Mouse (Mus musculus) midbrain, embryonic 11.5 days (tissue): ENCODE data around the gene Psma7. TPM values are rescaled to one million over a fixed set of nuclear protein-coding genes. Genes with fewer than 3 reads are reported as not detected.

Source experiments
- ATAC-seq: fragments of 200-750 bp; cut with Nextera tagmentation; 2 replicates; pipeline ENCODE4 v1.8.0; 2017; ENCODE audit warnings: moderate TSS enrichment, moderate library complexity; ENCODE audit not compliant: low FRiP score
- DNase-seq: peaks from one replicate; pipeline ENCODE4 v3.0.0; 2015; ENCODE audit warnings: low spot score; ENCODE audit errors: missing footprints
- H3K27ac ChIP-seq: fragments of 300-500 bp; sonication (generic); 2 replicates; pipeline ENCODE4 v1.5.1; 2014; ENCODE audit warnings: low read depth, low read length
- H3K27me3 ChIP-seq: fragments of 300-500 bp; sonication (generic); 2 replicates; pipeline ENCODE4 v1.6.1; 2014; ENCODE audit warnings: mild to moderate bottlenecking, low read length, moderate library complexity, mixed read lengths; ENCODE audit not compliant: control insufficient read depth, insufficient read depth
- H3K36me3 ChIP-seq: fragments of 300-500 bp; sonication (generic); 2 replicates; pipeline ENCODE4 v1.6.1; 2014; ENCODE audit warnings: mild to moderate bottlenecking, low read length, moderate library complexity, mixed read lengths; ENCODE audit not compliant: control insufficient read depth, insufficient read depth
- H3K4me1 ChIP-seq: fragments of 300-500 bp; sonication (generic); 2 replicates; pipeline ENCODE4 v1.6.1; 2014; ENCODE audit warnings: low read length; ENCODE audit not compliant: control insufficient read depth, insufficient read depth
- H3K4me2 ChIP-seq: fragments of 300-500 bp; sonication (generic); 2 replicates; pipeline ENCODE4 v1.6.1; 2014; ENCODE audit warnings: mild to moderate bottlenecking, moderate library complexity
- H3K4me3 ChIP-seq: fragments of 300-500 bp; sonication (generic); 2 replicates; pipeline ENCODE4 v1.5.1; 2014; ENCODE audit warnings: low read depth, low read length
- H3K9ac ChIP-seq: fragments of 300-500 bp; sonication (generic); 2 replicates; pipeline ENCODE4 v1.6.1; 2014; ENCODE audit warnings: low read length
- H3K9me3 ChIP-seq: fragments of 300-500 bp; sonication (generic); 2 replicates; pipeline ENCODE4 v1.6.1; 2016; ENCODE audit warnings: low read length; ENCODE audit not compliant: control insufficient read depth
- WGBS: fragments of 180-500 bp; shearing (Covaris S2); extraction: QIAGEN DNeasy Blood & Tissue Kit; methylation state at CpG from one replicate; pipeline ENCODE4 v1.1.7; 2014; 5-methylcytosine and 5-hydroxymethylcytosine counted together
- polyA plus RNA-seq: library from polyadenylated mRNA; unstranded; fragments of >200 nt; fragmentation: Nextera tagmentation; extraction: Ambion mirVana; gene quantifications from 2 replicates; pipeline ENCODE4 v1.2.1, GENCODE M21; 2014

Psma7 gene
- polyA plus RNA-seq, 1 experiment from 2014 or later = 701 TPM

DNA sequence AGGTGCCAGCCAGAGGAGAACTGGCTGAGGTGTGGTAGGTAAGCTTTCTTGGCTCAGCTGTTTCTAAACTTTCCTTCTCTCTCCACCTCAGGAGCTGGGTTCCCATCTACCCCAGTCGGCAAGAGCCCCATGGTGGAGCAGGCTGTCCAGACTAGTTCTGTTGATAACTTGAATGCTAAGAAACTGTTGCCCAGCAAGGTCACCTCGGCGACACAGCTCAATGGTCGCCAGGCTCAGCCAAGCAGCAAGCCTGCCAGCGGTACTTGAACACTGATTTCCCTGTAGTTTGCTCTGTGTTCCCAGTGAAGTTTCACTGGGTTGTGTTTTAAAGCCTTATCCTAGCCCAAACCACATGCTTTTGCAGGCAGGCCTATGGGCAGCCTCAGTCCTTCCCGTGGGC is 11.0 kb downstream of the Psma7 start:
- no peak overlapping the region for H3K9ac ChIP-seq
- ATAC-seq = no peak
- H3K4me1 ChIP-seq = peaks cover 17% of the 10 kb centered on the region
- no peaks in the 10 kb centered on the region for H3K9me3 ChIP-seq
- H3K36me3 ChIP-seq = peaks cover 63% of the 10 kb centered on the region
- no peaks in the 10 kb centered on the region for H3K27me3 ChIP-seq
- H3K4me3 ChIP-seq = no peak overlapping the region
- H3K27ac ChIP-seq = no peak overlapping the region
- no peak overlapping the region for H3K4me2 ChIP-seq
- 95% methylated on average over 6 of the region's 6 CpGs for WGBS
- DNase-seq = no peak

DNA sequence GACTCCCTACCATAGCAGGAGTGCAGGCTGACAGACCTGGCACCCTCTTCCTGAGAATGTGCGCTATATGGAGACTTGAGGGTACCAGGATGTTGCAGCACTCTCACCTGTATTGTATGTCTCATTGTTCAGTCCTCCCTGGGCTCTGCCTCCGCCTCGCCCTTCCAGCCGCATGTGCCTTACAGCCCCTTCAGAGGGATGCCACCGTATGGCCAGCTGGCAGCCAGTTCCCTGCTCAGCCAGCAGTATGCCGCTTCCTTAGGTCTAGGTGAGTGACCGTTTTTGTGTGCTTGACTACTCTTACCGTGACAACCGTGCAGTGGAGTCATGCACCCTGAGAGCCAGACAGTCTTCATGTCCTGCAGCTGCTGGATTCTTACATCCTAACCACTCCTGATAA is 14.5 kb downstream of the Psma7 start:
- Histone ChIP-seq H3K27ac (no peak overlapping the region), H3K4me1 (peaks cover 22% of the 10 kb centered on the region), H3K4me2 (peak overlapping the region; percentile 83), H3K9me3 (no peaks in the 10 kb centered on the region), H3K9ac (no peak overlapping the region), H3K27me3 (peaks cover 2% of the 10 kb centered on the region; the same call in 1 of the 2 replicates), H3K36me3 (peaks cover 39% of the 10 kb centered on the region), H3K4me3 (peak overlapping the region; percentile 100)
- DNase-seq = no peak
- WGBS = 89% methylated on average over 9 of the region's 9 CpGs
- no peak for ATAC-seq

DNA sequence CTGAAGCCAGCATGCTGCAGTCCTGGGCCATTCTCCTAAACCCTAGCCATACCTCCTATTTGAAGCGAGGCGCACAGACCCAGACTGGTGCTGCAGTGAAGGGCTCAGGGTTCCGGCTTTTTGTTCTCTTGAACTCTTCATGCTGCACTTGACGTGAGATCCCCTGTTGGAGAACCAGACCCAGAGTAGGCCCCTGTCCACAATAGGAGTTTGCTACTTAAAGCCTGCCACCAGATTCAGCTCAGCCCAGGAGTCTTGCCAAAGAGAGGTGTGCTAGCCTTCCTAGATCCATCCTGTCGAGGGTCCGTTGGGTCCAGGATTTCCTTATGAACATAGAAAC is 16.4 kb downstream of the Psma7 start:
- DNase-seq (peak; percentile 93), ATAC-seq (no peak)
- 5% methylated on average over 6 of the region's 6 CpGs for WGBS
- Histone ChIP-seq H3K4me2 (peak overlapping the region; percentile 83), H3K4me1 (peaks cover 22% of the 10 kb centered on the region), H3K36me3 (peaks cover 23% of the 10 kb centered on the region), H3K9me3 (no peaks in the 10 kb centered on the region), H3K27me3 (peaks cover 2% of the 10 kb centered on the region; the same call in 1 of the 2 replicates), H3K9ac (peak overlapping the region; percentile 97), H3K27ac (peak overlapping the region; percentile 91), H3K4me3 (peak overlapping the region; percentile 100)

DNA sequence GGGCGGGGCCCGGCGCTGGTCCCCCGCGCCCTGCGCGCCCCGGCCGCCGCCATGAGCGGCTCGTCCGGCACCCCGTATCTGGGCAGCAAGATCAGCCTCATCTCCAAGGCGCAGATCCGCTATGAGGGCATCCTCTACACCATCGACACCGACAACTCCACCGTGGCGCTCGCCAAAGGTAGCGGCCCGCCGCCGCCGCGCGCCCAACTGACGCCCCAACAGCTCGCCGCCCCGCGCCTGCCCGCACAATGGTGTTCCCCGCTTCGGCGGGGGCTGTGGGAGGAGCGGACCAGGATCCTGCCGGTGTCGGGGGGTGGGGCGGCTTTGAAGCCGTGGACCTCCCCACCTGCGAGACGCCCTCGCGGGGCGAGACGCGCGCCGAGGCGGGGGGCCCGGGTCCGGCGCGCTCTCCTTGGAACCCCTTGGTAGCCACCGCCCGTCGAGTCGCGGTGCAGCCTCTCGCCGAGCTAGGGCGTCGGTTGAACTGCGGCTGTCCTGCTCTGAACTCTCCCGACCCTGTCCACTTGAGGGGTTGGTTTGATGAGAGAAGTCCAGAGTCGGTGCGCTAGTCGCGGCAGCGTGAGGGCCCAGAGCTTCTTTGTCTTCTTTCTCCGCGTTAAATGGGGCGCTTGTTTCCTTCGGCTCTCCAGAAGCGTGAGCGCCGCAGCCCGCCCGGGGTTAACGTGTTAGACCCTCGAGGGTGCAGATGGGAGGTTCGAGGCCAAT is 16.9 kb downstream of the Psma7 start:
- Histone ChIP-seq H3K4me2 (peak overlapping the region; percentile 83), H3K9ac (peak overlapping the region; percentile 97), H3K27me3 (peaks cover 2% of the 10 kb centered on the region; the same call in 1 of the 2 replicates), H3K4me3 (peak overlapping the region; percentile 100), H3K36me3 (peaks cover 19% of the 10 kb centered on the region), H3K27ac (peak overlapping the region; percentile 91), H3K4me1 (peaks cover 22% of the 10 kb centered on the region), H3K9me3 (no peaks in the 10 kb centered on the region)
- no peak; the same call in 1 of the 2 replicates for ATAC-seq
- WGBS = under 1% methylated on average over 80 of the region's 84 CpGs
- peak; percentile 95 for DNase-seq

DNA sequence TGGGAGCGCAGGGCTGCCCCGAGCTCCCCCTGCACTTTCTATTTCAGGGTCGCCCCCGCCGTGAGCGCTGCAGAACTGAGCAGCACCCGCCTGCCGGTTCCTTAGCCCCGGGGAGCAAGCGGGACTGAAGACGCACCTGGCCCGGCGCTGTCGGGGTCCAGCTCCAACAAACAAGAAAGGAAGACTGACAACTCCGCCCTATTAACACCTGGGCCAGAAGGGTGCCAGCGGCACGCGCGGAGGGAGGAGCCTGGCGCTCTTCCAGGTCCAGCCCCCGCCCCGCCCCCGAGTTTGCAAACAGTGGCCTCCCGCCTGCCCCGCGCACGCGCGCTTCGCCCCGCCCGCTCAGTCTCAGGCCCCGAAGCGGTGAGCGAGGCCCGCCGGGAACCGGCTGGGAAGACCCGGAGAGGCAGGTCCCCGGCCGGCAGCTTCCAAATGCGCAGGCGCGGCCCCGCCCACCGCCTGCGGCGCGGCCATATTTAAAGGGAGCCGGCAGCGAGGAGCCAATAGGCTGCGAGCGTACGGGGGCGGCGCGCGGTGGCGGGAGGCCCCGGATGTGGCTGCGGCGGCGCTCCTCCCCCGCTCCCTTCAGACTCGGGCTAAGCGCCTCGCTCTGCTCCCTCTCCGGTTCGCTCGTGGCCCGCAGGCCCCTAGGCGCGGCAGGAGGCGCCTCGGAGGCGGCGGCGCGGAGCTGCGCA is 17.7 kb downstream of the Psma7 start, which contains the start of gene Lsm14b:
Lsm14b (plus strand) TSS at position 587 of the 698 bp plus-strand sequence.
- Histone ChIP-seq H3K4me2 (peak within 1 kb of the TSS; percentile 83), H3K36me3 (peaks cover 18% of the 10 kb centered on the region), H3K9ac (peak within 1 kb of the TSS; percentile 97), H3K27ac (peak within 1 kb of the TSS; percentile 91), H3K27me3 (peaks cover 2% of the 10 kb centered on the region; the same call in 1 of the 2 replicates), H3K4me1 (peaks cover 22% of the 10 kb centered on the region), H3K9me3 (no peaks in the 10 kb centered on the region), H3K4me3 (peak within 1 kb of the TSS; percentile 100)
- ATAC-seq (peak; percentile 96), DNase-seq (peak; percentile 100)
- under 1% methylated on average over 70 of the region's 80 CpGs for WGBS

DNA sequence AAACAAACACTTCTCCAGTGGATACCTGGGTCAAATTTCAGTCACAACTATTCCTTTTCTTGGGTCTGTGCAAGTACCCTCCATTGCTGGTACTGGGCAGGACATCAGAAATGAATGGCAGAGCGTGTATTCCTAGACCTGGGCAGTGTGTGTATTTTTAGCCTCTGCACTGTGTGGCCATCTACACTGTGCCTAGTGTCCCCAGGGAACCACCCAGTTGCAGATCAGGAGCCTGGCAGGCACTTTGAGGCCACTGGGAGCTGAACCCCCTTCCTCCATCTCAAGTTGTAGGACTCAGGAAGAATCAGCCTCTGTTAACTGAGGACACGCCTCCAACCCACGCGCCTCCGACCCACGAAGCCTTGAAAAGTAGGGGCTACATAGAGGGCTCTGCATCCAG is 19.5 kb downstream of the Psma7 start:
- no peak for DNase-seq
- peaks cover 2% of the 10 kb centered on the region; the same call in 1 of the 2 replicates for H3K27me3 ChIP-seq
- 70% methylated on average over 6 of the region's 6 CpGs for WGBS
- H3K4me2 ChIP-seq = no peak overlapping the region
- ATAC-seq = no peak
- H3K4me1 ChIP-seq = peaks cover 19% of the 10 kb centered on the region
- H3K9me3 ChIP-seq = no peaks in the 10 kb centered on the region
- H3K27ac ChIP-seq = no peak overlapping the region
- H3K36me3 ChIP-seq = peaks cover 3% of the 10 kb centered on the region
- H3K9ac ChIP-seq = no peak overlapping the region
- H3K4me3 ChIP-seq = no peak overlapping the region

DNA sequence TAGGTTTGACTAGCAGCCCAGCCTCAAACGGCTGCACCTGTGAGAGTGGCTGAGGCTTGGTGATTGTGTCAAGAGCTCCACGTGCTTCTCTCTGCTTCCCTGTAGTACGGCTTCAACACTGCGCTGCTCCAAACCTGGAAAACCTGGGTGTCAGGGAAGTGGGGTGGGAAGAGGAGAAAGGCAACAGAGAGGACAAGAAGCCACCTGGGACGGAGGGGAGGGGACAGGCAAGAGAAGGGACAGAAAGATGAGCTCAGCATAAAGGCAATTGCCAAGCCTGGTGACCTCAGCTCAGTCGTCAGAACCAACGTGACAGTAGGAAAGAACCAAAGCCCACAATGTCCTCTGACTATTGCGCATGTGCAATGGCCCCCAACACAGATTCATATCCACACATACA is 21.3 kb downstream of the Psma7 start:
- no peak overlapping the region for H3K4me3 ChIP-seq
- no peak overlapping the region for H3K9ac ChIP-seq
- DNase-seq (no peak), ATAC-seq (no peak)
- H3K4me1 ChIP-seq = peaks cover 3% of the 10 kb centered on the region; the same call in 1 of the 2 replicates
- H3K27ac ChIP-seq = no peak overlapping the region
- H3K27me3 ChIP-seq = peaks cover 2% of the 10 kb centered on the region; the same call in 1 of the 2 replicates
- H3K9me3 ChIP-seq = no peaks in the 10 kb centered on the region
- no peaks in the 10 kb centered on the region for H3K36me3 ChIP-seq
- WGBS = 84% methylated on average over 8 of the region's 8 CpGs
- no peak overlapping the region for H3K4me2 ChIP-seq

DNA sequence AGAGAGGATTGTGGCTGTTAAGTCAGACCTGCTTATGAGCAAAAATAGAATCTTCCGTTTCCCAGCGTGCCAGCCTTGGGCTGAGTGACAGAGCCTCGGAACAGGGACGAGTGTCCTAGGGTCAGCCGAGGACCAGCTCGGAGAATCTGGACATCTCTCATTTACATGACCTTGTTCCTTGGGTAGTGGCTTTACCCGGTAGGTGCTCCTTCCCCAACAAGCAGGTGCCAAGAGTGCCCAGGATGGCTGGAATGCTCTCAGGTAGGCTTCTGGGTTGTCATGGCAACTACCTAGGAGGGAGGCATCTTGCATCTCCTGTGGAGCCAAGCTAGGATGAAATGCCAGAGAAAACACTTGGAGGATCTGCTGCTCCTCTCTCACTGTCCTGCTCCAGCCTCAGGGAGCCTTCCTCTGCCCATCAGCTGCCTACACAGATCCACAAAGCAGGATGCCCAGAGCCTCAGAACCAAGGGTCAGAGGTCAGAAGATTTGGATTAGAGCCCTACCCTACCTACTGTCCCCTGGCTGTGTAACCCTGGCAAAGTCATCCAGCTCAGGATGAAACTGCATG is 22.1 kb downstream of the Psma7 start:
- peaks cover 3% of the 10 kb centered on the region; the same call in 1 of the 2 replicates for H3K4me1 ChIP-seq
- H3K4me2 ChIP-seq = no peak overlapping the region
- no peak overlapping the region for H3K27ac ChIP-seq
- DNase-seq (no peak), ATAC-seq (no peak)
- no peak overlapping the region for H3K9ac ChIP-seq
- peaks cover 2% of the 10 kb centered on the region; the same call in 1 of the 2 replicates for H3K27me3 ChIP-seq
- no peaks in the 10 kb centered on the region for H3K36me3 ChIP-seq
- no peak overlapping the region for H3K4me3 ChIP-seq
- 75% methylated on average over 7 of the region's 7 CpGs for WGBS
- H3K9me3 ChIP-seq = no peaks in the 10 kb centered on the region

DNA sequence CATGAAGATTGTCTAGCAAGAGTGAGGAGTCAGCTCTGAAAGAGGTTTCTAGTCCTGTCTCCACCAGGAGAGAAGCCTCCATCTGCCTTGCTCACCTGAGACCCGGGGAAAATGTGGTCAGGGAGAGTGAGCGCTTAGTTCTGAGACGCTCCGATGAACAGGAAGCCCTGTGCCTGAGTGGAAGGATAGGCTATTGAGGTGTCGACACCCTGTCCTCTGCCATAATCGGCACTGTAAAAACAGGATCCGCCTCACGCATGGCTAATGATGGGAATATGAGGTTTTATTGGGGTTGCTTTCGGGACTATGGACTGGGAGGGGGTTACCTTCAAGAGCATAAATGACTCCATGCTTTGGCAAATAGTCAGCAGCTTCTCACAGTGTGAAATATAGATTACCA is 23.7 kb downstream of the Psma7 start:
- ATAC-seq = no peak
- Histone ChIP-seq H3K36me3 (no peaks in the 10 kb centered on the region), H3K4me3 (no peak overlapping the region), H3K4me1 (no peaks in the 10 kb centered on the region), H3K9me3 (no peaks in the 10 kb centered on the region), H3K27me3 (peaks cover 2% of the 10 kb centered on the region; the same call in 1 of the 2 replicates), H3K9ac (no peak overlapping the region), H3K27ac (no peak overlapping the region), H3K4me2 (no peak overlapping the region)
- DNase-seq = no peak
- WGBS = 90% methylated on average over 9 of the region's 9 CpGs
